Mouse (Mus musculus) lung, postnatal 0 days (tissue): ENCODE results near the gene Eif2b3. TPM values are rescaled to one million over a fixed set of nuclear protein-coding genes. Genes with fewer than 3 reads are reported as not detected.

Experiments used
- ATAC-seq: fragments of 200-750 bp; cut with Nextera tagmentation; 2 replicates; pipeline ENCODE4 v1.8.0; 2017; ENCODE audit warnings: moderate library complexity
- DNase-seq: peaks from one replicate; pipeline ENCODE4 v3.0.0-alpha.2; 2016; ENCODE audit warnings: low spot score
- H3K27ac ChIP-seq: fragments of 300-500 bp; sonication (generic); 2 replicates; pipeline ENCODE4 v1.5.1; 2014; ENCODE audit warnings: antibody characterized with exemption, mild to moderate bottlenecking, low read length, mixed read lengths
- H3K27me3 ChIP-seq: fragments of 300-500 bp; sonication (generic); replicated peaks from 2 replicates; pipeline ENCODE4 v1.6.1; 2014; ENCODE audit warnings: low read length, mixed read lengths; ENCODE audit not compliant: insufficient read depth
- H3K36me3 ChIP-seq: fragments of 300-500 bp; sonication (generic); 2 replicates; pipeline ENCODE4 v1.6.1; 2014; ENCODE audit warnings: low read length, mixed read lengths; ENCODE audit not compliant: insufficient read depth
- H3K4me1 ChIP-seq: fragments of 300-500 bp; sonication (generic); 2 replicates; pipeline ENCODE4 v1.6.1; 2014; ENCODE audit warnings: antibody characterized with exemption, low read depth, low read length, mixed read lengths; ENCODE audit not compliant: insufficient read depth
- H3K4me2 ChIP-seq: fragments of 300-500 bp; sonication (generic); replicated peaks from 2 replicates; pipeline ENCODE4 v1.6.1; 2014; ENCODE audit warnings: low read depth, mild to moderate bottlenecking, low read length, moderate library complexity, mixed read lengths
- H3K4me3 ChIP-seq: fragments of 300-500 bp; sonication (generic); 2 replicates; pipeline ENCODE4 v1.5.1; 2014; ENCODE audit warnings: low read depth, low read length
- H3K9ac ChIP-seq: fragments of 300-500 bp; sonication (generic); replicated peaks from 2 replicates; pipeline ENCODE4 v1.6.1; 2014; ENCODE audit warnings: low read depth, mild to moderate bottlenecking
- H3K9me3 ChIP-seq: fragments of 300-500 bp; sonication (generic); 2 replicates; pipeline ENCODE4 v1.6.1; 2016; ENCODE audit warnings: low read length, mixed read lengths
- CTCF ChIP-seq: IDR thresholded peaks from 2 replicates; pipeline ENCODE4 v1.5.1; 2016; ENCODE audit warnings: antibody characterized with exemption, mild to moderate bottlenecking
- EP300 ChIP-seq: IDR thresholded peaks from 2 replicates; pipeline ENCODE4 v1.6.1; 2016; ENCODE audit warnings: antibody characterized with exemption, mild to moderate bottlenecking, control low read depth
- WGBS: fragments of 180-500 bp; shearing (Covaris S2); extraction: QIAGEN DNeasy Blood & Tissue Kit; methylation state at CpG from one replicate; pipeline ENCODE4 v1.1.7; 2014; 5-methylcytosine and 5-hydroxymethylcytosine counted together
- polyA plus RNA-seq: library from polyadenylated mRNA; unstranded; fragments of >200 nt; fragmentation: Nextera tagmentation; extraction: Ambion mirVana; gene quantifications from 2 replicates; pipeline ENCODE4 v1.2.1, GENCODE M21; 2015

Gene Eif2b3
- polyA plus RNA-seq, 1 experiment from 2014 or later: 21.9 TPM

GRCm38 (mm10) chr4:116991366-116991765 is 27.8 kb upstream of the Eif2b3 start:
- DNase-seq: peak; percentile 76
- no peak for ATAC-seq
- H3K27ac ChIP-seq: no peak overlapping the region
- TF ChIP-seq EP300 (no peak), CTCF (peak; percentile 97)
- no peak overlapping the region for H3K4me3 ChIP-seq
- H3K4me1 ChIP-seq: peaks cover 14% of the 10 kb centered on the region
- no peaks in the 10 kb centered on the region for H3K9me3 ChIP-seq
- H3K36me3 ChIP-seq: no peaks in the 10 kb centered on the region; the same call in 1 of the 2 replicates
- H3K27me3 ChIP-seq: no peaks in the 10 kb centered on the region
- no peak overlapping the region for H3K4me2 ChIP-seq
- H3K9ac ChIP-seq: no peak overlapping the region
- WGBS: 13% methylated on average over 7 of the region's 7 CpGs

DNA sequence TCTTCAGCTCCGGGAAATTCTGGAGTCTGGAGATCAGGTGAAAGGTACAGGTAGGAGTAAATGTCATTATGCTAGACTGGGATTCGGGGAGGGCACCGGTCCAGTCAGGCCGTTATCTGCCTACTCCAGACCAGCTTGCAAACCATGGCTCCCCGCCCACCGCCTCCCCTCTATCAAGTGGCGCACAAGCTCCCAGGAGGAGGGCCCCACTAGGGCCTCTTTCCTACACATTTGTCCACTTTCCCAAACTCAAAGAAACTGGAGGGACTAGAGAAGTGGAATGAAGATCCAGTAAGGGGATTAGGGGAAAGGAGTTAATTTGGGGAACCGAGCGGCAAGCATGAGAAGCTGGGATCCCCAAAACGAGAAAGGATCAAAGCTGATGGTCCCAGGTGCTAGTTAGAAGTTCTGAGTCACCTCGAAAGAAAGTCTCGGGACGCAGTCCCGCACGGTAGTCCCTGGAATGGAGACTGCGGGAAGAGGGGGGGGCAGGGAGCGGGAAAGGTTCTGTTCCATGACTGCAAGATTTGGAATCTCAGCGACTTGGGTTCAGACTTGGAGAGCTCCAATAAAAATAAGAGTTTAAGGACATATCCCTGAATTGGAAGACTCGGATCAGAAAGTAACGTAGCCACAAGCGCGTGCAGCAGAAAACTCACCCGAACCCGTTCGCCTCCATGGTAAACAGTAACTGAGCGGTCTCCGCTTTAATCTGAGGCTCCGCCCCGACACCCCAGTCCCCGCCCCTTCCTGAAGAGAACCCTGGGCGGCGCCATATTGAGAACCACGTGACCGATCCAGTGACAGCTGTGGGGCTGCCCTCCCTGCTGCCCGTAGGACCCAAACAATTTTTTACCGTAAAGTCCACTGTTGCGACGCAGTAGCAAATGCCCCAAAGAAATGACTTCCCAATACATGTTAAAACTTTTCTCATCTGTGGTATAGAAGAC is 25.3 kb upstream of the Eif2b3 start, which contains the start of gene Urod:
Gene Urod, minus strand, starts transcription at position 742 of the 950 bp plus-strand sequence.
- peak within 1 kb of the TSS; percentile 96 for H3K4me2 ChIP-seq
- peak within 1 kb of the TSS; percentile 82 for H3K9ac ChIP-seq
- no peaks in the 10 kb centered on the region; the same call in 1 of the 2 replicates for H3K36me3 ChIP-seq
- ATAC-seq: peak; percentile 97
- H3K27ac ChIP-seq: peak within 1 kb of the TSS; percentile 80
- peak within 1 kb of the TSS; percentile 91 for H3K4me3 ChIP-seq
- peaks cover 14% of the 10 kb centered on the region for H3K4me1 ChIP-seq
- no peaks in the 10 kb centered on the region for H3K9me3 ChIP-seq
- H3K27me3 ChIP-seq: no peaks in the 10 kb centered on the region
- under 1% methylated on average over 38 of the region's 38 CpGs for WGBS
- DNase-seq: peak; percentile 98
- TF ChIP-seq CTCF (no peak), EP300 (no peak)

- peak within 1 kb of the TSS; percentile 80 for H3K27ac ChIP-seq
- H3K4me2 ChIP-seq: peak within 1 kb of the TSS; percentile 96
- TF ChIP-seq CTCF (peak; percentile 10; the same call in 1 of the 2 replicates), EP300 (no peak)
- peaks cover 7% of the 10 kb centered on the region; the same call in 1 of the 2 replicates for H3K36me3 ChIP-seq
- peak within 1 kb of the TSS; percentile 82 for H3K9ac ChIP-seq
- H3K9me3 ChIP-seq: no peaks in the 10 kb centered on the region
- WGBS: 2% methylated on average over 49 of the region's 58 CpGs
- ATAC-seq (peak; percentile 60), DNase-seq (peak; percentile 78)
- no peaks in the 10 kb centered on the region for H3K27me3 ChIP-seq
- peaks cover 14% of the 10 kb centered on the region for H3K4me1 ChIP-seq
- H3K4me3 ChIP-seq: peak within 1 kb of the TSS; percentile 91
These were observed 23.9 kb upstream of the Eif2b3 start, which contains the start of gene Hectd3 for GRCm38 (mm10) chr4:116995131-116995797. Hectd3 (plus strand) TSS chr4:116995317.

DNA sequence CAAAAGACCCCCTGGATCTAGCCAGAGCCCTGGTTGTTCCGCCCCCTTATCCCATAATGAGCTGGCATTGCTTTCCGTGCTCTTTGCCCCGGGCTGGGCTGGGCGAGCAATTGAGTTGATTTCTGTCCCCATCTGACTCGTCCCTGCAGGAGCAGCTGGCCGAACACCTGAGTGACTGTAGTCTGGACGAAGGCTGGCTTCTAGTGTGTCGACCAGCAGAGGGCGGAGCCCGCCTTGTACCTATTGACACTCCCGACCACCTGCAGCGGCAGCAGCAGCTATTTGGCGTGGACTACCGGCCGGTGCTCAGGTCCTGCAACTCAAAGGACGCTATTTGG is 23.4 kb upstream of the Eif2b3 start:
- peak overlapping the region; percentile 80 for H3K27ac ChIP-seq
- no peaks in the 10 kb centered on the region for H3K27me3 ChIP-seq
- H3K4me2 ChIP-seq: peak overlapping the region; percentile 96
- peak overlapping the region; percentile 91 for H3K4me3 ChIP-seq
- ATAC-seq: peak; percentile 37
- peak; percentile 75 for DNase-seq
- H3K36me3 ChIP-seq: peaks cover 7% of the 10 kb centered on the region; the same call in 1 of the 2 replicates
- H3K4me1 ChIP-seq: peaks cover 14% of the 10 kb centered on the region
- no peaks in the 10 kb centered on the region for H3K9me3 ChIP-seq
- H3K9ac ChIP-seq: peak overlapping the region; percentile 82
- peak; percentile 61 for TF ChIP-seq CTCF
- TF ChIP-seq EP300: no peak
- WGBS: 2% methylated on average over 16 of the region's 16 CpGs

DNA sequence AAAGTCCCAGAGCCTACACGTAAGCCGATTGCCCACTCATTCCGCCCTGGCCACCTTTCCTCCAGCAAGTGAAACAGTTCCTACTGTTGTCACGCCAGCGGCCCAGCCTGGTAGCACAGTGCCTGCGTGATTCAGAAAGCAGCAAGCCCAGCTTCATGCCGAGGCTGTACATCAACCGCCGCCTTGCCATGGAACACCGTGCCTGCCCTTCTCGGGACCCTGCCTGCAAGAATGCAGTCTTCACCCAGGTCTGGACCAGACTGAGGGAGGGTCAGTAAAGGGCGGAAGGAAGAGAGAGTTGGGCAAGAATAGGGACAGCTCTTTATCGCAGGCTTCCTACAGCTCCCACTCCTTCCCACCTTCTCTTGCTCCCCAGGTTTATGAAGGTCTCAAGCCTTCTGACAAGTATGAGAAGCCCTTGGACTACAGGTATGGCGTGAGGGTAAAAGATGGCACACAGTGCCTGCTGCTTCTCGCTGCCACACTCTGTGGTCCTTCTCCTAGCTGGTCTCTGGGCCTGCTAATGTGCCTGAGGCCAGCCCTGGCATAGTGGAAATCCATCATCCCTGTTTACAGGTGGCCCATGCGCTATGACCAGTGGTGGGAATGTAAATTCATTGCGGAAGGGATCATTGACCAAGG is 19.6 kb upstream of the Eif2b3 start:
- H3K4me3 ChIP-seq: no peak overlapping the region
- H3K27ac ChIP-seq: no peak overlapping the region
- 94% methylated on average over 17 of the region's 17 CpGs for WGBS
- H3K4me1 ChIP-seq: peaks cover 6% of the 10 kb centered on the region
- no peak for DNase-seq
- no peaks in the 10 kb centered on the region for H3K9me3 ChIP-seq
- H3K4me2 ChIP-seq: no peak overlapping the region
- H3K9ac ChIP-seq: no peak overlapping the region
- H3K36me3 ChIP-seq: peaks cover 29% of the 10 kb centered on the region
- no peaks in the 10 kb centered on the region for H3K27me3 ChIP-seq
- TF ChIP-seq EP300: no peak
- no peak for ATAC-seq

DNA sequence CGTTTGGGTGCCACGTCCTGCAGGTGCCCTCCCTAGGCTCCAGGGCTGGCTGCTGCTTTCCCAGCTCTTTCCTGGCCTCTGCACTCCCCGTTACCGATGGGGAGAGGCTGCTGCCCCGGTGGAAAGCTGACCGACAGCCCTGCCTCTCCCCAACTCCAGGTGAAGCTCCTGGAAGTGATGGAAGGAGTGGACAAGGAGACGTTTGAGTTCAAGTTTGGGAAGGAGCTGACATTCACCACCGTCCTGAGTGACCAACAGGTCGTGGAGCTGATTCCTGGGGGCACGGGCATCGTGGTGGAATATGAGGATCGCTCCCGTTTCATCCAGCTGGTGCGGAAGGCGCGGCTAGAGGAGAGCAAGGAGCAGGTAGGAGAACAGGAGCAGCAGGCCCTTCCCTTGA is 17.2 kb upstream of the Eif2b3 start:
- peaks cover 29% of the 10 kb centered on the region for H3K36me3 ChIP-seq
- ATAC-seq (no peak), DNase-seq (no peak)
- H3K27me3 ChIP-seq: no peaks in the 10 kb centered on the region
- no peak overlapping the region for H3K4me2 ChIP-seq
- H3K9ac ChIP-seq: no peak overlapping the region
- no peaks in the 10 kb centered on the region for H3K4me1 ChIP-seq
- no peak overlapping the region for H3K4me3 ChIP-seq
- WGBS: 91% methylated on average over 16 of the region's 16 CpGs
- no peaks in the 10 kb centered on the region for H3K9me3 ChIP-seq
- H3K27ac ChIP-seq: no peak overlapping the region
- TF ChIP-seq CTCF (no peak), EP300 (no peak)
